8 mouse cellular contexts compared by ENCODE assay signal in the genomic region with DNA sequence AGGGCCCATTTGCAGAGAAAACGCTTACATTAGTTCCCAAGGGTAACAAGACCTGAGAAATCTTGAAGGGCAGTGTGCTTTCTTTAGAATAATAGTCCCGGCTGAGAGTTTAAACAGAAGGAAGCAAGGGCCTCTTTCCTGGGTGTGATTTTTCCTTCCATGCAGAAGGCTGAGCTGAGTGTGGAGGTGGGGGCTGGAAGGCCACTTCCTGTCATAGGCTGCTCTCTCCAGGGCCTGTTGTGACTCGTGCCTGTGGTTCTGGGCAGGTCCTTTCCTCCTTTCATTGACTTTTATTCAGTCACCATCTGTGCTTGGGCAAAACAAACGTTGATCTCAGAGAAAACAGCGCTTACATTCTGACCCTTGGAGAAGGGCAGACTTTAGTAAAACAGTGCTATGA. TPM values are rescaled to one million over a fixed set of nuclear protein-coding genes. Genes with fewer than 3 reads are reported as not detected.
DNase-seq lines count a peak whose midpoint lies in the region; ATAC-seq and TF ChIP-seq lines count a peak whose summit lies in the region.

No protein-coding gene starts in this region.

- peak overlapping the region; percentile 86 for H3K27ac ChIP-seq in layer of hippocampus, adult 2 months
- peak overlapping the region; percentile 42; the same call in 1 of the 2 replicates for H3K27ac ChIP-seq in embryonic facial prominence, embryonic 14.5 days (replicated peaks; ENCODE audit: low read depth, low read length)
- H3K27ac ChIP-seq in hindbrain, embryonic 15.5 days (replicated peaks), result peak overlapping the region; percentile 25; the same call in 1 of the 2 replicates
- H3K27ac ChIP-seq in liver, adult 2 months (replicated peaks; ENCODE audit: insufficient read depth, low read depth, low read length), result peak overlapping the region; percentile 16
- 0 out of 2 replicates have a peak overlapping the region, but pooled peaks have one; percentile 18 for H3K27ac ChIP-seq in neural tube, embryonic 13.5 days (replicated peaks)

- no peaks in the 10 kb centered on the region for H3K9me3 ChIP-seq in embryonic facial prominence, embryonic 14.5 days (ENCODE audit: control insufficient read depth, low read length)
- no peaks in the 10 kb centered on the region for H3K9me3 ChIP-seq in hindbrain, embryonic 15.5 days
- no peaks in the 10 kb centered on the region for H3K9me3 ChIP-seq in neural tube, embryonic 13.5 days

- peaks cover 15% of the 10 kb centered on the region for H3K4me1 ChIP-seq in embryonic facial prominence, embryonic 14.5 days (ENCODE audit: control insufficient read depth, insufficient read depth, low read length)
- peaks cover 15% of the 10 kb centered on the region for H3K4me1 ChIP-seq in hindbrain, embryonic 15.5 days (replicated peaks)
- no peaks in the 10 kb centered on the region; the same call in 1 of the 2 replicates for H3K4me1 ChIP-seq in liver, adult 2 months (ENCODE audit: control insufficient read depth, insufficient read depth, low read length)
- peaks cover 6% of the 10 kb centered on the region for H3K4me1 ChIP-seq in neural tube, embryonic 13.5 days (replicated peaks)

- ATAC-seq in embryonic facial prominence, embryonic 14.5 days (ENCODE audit: low read depth), result no peak
- no peak for ATAC-seq in hindbrain, embryonic 15.5 days (ENCODE audit: low FRiP score, low read depth)
- ATAC-seq in neural tube, embryonic 13.5 days (ENCODE audit: low read depth), result no peak
- no peak for ATAC-seq in erythroblast, adult 5-6 weeks (replicated peaks; ENCODE audit: low FRiP score, poor library complexity, severe bottlenecking)

- peak overlapping the region; percentile 75 for H3K4me3 ChIP-seq in layer of hippocampus, adult 2 months
- H3K4me3 ChIP-seq in embryonic facial prominence, embryonic 14.5 days (ENCODE audit: low read depth, low read length), result peak overlapping the region; percentile 53; the same call in 1 of the 2 replicates
- H3K4me3 ChIP-seq in hindbrain, embryonic 15.5 days, result 0 out of 2 replicates have a peak overlapping the region, but pooled peaks have one; percentile 46
- H3K4me3 ChIP-seq in liver, adult 2 months (ENCODE audit: insufficient read depth, low read depth, low read length), result 0 out of 2 replicates have a peak overlapping the region, but pooled peaks have one; percentile 16
- no peak overlapping the region for H3K4me3 ChIP-seq in neural tube, embryonic 13.5 days

- TF ChIP-seq POLR2A in liver, adult 2 months (IDR thresholded peaks at IDR 0.05; ENCODE audit: extremely low read depth, insufficient read depth, low read length), result no peak

- no peak overlapping the region for H3K9ac ChIP-seq in embryonic facial prominence, embryonic 14.5 days (ENCODE audit: low read depth, low read length)
- H3K9ac ChIP-seq in hindbrain, embryonic 15.5 days, result no peak overlapping the region
- peak overlapping the region; percentile 16; the same call in 1 of the 2 replicates for H3K9ac ChIP-seq in liver, adult 2 months (ENCODE audit: low read depth, low read length)
- H3K9ac ChIP-seq in neural tube, embryonic 13.5 days, result no peak overlapping the region

- no peak for TF ChIP-seq CTCF in layer of hippocampus, adult 2 months (conservative IDR thresholded peaks at IDR 0.05)
- no peak for TF ChIP-seq CTCF in liver, adult 2 months (IDR thresholded peaks at IDR 0.05; ENCODE audit: low read depth, low read length)

- H3K27me3 ChIP-seq in embryonic facial prominence, embryonic 14.5 days (replicated peaks; ENCODE audit: control insufficient read depth, insufficient read depth, low read length), result no peaks in the 10 kb centered on the region
- H3K27me3 ChIP-seq in hindbrain, embryonic 15.5 days, result peaks cover 9% of the 10 kb centered on the region; the same call in 1 of the 2 replicates
- no peaks in the 10 kb centered on the region for H3K27me3 ChIP-seq in liver, adult 2 months (ENCODE audit: control insufficient read depth, insufficient read depth, low read length)
- peaks cover 9% of the 10 kb centered on the region; the same call in 1 of the 2 replicates for H3K27me3 ChIP-seq in neural tube, embryonic 13.5 days

- H3K79me2 ChIP-seq in liver, adult 2 months (ENCODE audit: control insufficient read depth, insufficient read depth, low read length), result no peaks in the 10 kb centered on the region

- 35% methylated on average over 5 of the region's 5 CpGs for WGBS in embryonic facial prominence, embryonic 14.5 days
- WGBS in hindbrain, embryonic 15.5 days, result 45% methylated on average over 5 of the region's 5 CpGs
- 55% methylated on average over 5 of the region's 5 CpGs for WGBS in liver, adult 2 months
- 49% methylated on average over 5 of the region's 5 CpGs for WGBS in neural tube, embryonic 13.5 days

- H3K36me3 ChIP-seq in embryonic facial prominence, embryonic 14.5 days (ENCODE audit: control insufficient read depth, insufficient read depth, low read length), result no peaks in the 10 kb centered on the region
- no peaks in the 10 kb centered on the region for H3K36me3 ChIP-seq in hindbrain, embryonic 15.5 days
- H3K36me3 ChIP-seq in liver, adult 2 months (ENCODE audit: control insufficient read depth, insufficient read depth, low read length), result no peaks in the 10 kb centered on the region
- no peaks in the 10 kb centered on the region for H3K36me3 ChIP-seq in neural tube, embryonic 13.5 days

- peak overlapping the region; percentile 84 for H3K4me2 ChIP-seq in embryonic facial prominence, embryonic 14.5 days (ENCODE audit: low read depth, low read length)
- H3K4me2 ChIP-seq in hindbrain, embryonic 15.5 days, result peak overlapping the region; percentile 74
- peak overlapping the region; percentile 93 for H3K4me2 ChIP-seq in neural tube, embryonic 13.5 days

- no peak for DNase-seq in layer of hippocampus, adult 2 months (ENCODE audit: low spot score in 2 of 2)
- DNase-seq in layer of hippocampus, postnatal 25 days (ENCODE audit: extremely low spot score in 1 of 2, low spot score in 1 of 2), result no peak
- DNase-seq in embryonic facial prominence, embryonic 14.5 days (ENCODE audit: low spot score), result peak; percentile 55
- no peak for DNase-seq in liver, adult 2 months (ENCODE audit: extremely low read depth, low read depth, low spot score)
- no peak for DNase-seq in frontal cortex, postnatal 10 days (ENCODE audit: low spot score in 2 of 2)

RNA-seq across cellular contexts. Expression of gene Cav2, which starts 1.2 kb away (rescaled TPM):
- total RNA-seq in layer of hippocampus, adult 2 months (2021), result 10 to 100 TPM; 21.8 to 22.1 TPM
- total RNA-seq in layer of hippocampus, postnatal 25 days (2021), result 10 to 100 TPM; 22.7 to 23.6 TPM
- polyA plus RNA-seq in embryonic facial prominence, embryonic 14.5 days (2014; fragmentation: Nextera tagmentation; extraction: Ambion mirVana), result 30.4 and 40.5 TPM in 2 replicates
- 17.0 and 18.5 TPM in 2 replicates for polyA plus RNA-seq in hindbrain, embryonic 15.5 days (2015; fragmentation: Nextera tagmentation; extraction: Ambion mirVana)
- total RNA-seq in liver, adult 2 months (2014; rRNA removed), result 7.7 and 8.7 TPM in 2 replicates
- polyA plus RNA-seq in liver, adult 2 months (2012; rRNA removed), result 2.6 and 2.9 TPM in 2 replicates
- polyA plus RNA-seq in neural tube, embryonic 13.5 days (2015; fragmentation: Nextera tagmentation; extraction: Ambion mirVana), result 12.8 and 14.9 TPM in 2 replicates
- 2.7 and 9.4 TPM in 2 replicates for total RNA-seq in erythroblast, adult 5-6 weeks (2015; ENCODE audit: low replicate concordance)
- total RNA-seq in erythroblast, adult 5-6 weeks (2017; ENCODE audit: low replicate concordance), result 0.98 TPM in 1 of 2 replicates, not detected in the other

RNA-seq across cellular contexts. Expression of gene Cav1, which starts 24.0 kb away (rescaled TPM):
- 10 to 100 TPM; 17.0 to 30.6 TPM for total RNA-seq in layer of hippocampus, adult 2 months (2021)
- total RNA-seq in layer of hippocampus, postnatal 25 days (2021), result 10 to 100 TPM; 26.4 to 31.8 TPM
- polyA plus RNA-seq in embryonic facial prominence, embryonic 14.5 days (2014; fragmentation: Nextera tagmentation; extraction: Ambion mirVana), result 195 and 238 TPM in 2 replicates
- polyA plus RNA-seq in hindbrain, embryonic 15.5 days (2015; fragmentation: Nextera tagmentation; extraction: Ambion mirVana), result 33.5 and 35.5 TPM in 2 replicates
- 3.8 and 4.1 TPM in 2 replicates for total RNA-seq in liver, adult 2 months (2014; rRNA removed)
- 2.9 and 4.4 TPM in 2 replicates for polyA plus RNA-seq in liver, adult 2 months (2012; rRNA removed)
- polyA plus RNA-seq in neural tube, embryonic 13.5 days (2015; fragmentation: Nextera tagmentation; extraction: Ambion mirVana), result 35.3 and 43.4 TPM in 2 replicates
- not detected in 2 replicates for total RNA-seq in erythroblast, adult 5-6 weeks (2015; ENCODE audit: low replicate concordance)
- total RNA-seq in erythroblast, adult 5-6 weeks (2017; ENCODE audit: low replicate concordance), result not detected in 2 replicates

Comparison
In these comparisons a context has a peak if more than half of its experiments do, and no peak if none do; other contexts are left out.
1. H3K27ac ChIP-seq: peak in every context shown above with its lines; median percentile 86 in layer of hippocampus, adult 2 months; 42 in embryonic facial prominence, embryonic 14.5 days; 25 in hindbrain, embryonic 15.5 days; 18 in neural tube, embryonic 13.5 days; 16 in liver, adult 2 months.